Mouse (Mus musculus): ENCODE data around the gene Ddhd1.

Gene Ddhd1

DNA sequence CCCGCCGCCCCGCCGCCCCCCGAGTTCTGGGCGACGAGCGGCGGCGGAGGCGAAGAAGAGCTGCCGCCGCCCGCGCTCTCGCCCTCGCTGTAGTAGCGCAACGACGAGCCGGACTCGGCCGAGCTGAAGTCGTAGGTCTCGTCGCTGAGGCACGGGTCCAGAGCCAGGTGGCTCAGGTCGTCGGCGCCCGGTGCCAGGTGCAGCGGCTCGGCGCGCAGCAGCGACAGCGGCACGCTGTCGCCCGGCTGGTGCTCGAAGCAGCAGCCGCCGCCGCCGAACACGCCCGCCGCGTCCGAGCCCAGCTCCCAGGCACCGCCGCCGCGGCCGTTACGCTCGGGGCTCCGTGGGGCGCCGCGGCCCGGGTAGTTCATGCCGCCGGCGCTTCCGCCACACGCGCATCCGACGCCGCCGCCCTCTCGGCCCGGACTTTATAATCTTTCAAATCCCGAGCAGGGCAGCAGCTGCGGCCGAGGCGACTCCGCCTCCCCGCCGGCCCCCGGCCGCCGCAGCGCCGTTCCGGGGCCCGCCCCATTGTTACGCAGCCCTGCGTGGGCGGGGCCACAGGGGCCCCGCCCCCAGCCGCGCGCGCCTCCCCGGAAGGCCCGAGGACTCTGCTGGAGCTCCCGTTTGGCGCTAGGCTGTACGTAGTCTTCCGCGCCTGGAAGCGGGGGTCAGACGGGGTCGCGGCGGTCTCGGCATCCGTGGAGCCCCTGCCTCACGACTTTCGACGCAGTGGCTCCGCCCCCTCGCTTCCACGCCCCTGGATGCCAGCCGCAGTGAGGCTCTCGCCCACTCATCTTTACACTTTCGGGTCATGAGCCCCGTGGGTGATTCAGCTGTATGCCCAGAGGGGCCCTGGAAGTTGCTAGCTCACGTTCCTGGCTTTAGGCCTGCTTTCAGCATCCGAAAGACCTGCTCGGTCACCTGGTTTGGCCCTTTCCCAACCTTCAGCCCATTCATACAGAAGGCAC is at the start of gene Ddhd1:
Ddhd1 (minus strand) TSS at position 503 of the 971 bp plus-strand sequence.
- peak; percentile 84 for DNase-seq (ENCODE audit: low read depth)

DNA sequence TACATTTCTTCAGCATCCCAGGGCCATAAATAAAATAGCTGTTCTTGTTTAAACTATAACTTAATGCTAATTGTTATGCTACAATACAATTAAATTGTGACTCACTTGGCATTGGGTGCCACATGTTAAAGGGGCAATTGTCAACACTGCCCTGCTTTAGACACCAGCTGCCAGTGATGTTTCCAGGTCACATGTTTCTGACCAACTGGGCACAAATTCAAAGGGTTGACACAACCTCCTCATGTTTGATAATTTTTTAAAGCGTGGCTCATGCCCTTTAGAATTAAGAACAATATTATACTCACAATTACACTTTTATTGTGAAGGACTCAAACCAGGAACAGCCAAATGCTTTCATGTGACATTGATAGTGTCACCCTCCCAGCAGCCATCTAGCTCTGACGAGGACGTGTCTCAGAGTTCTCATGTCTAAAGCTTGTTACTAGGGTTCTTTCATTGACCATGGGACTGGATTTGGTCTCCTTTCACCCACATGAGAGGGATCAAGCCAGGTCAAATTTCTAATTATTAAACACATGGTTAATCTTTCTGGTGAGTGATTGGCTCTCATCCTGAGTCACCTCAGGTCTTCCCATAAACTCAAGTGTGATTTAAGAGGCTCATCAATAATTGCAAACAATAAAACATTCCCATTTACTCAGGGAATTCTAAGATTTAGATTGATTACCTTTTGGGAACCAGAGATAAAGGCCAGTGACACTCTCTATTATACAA is 49.4 kb upstream of the Ddhd1 start:
- DNase-seq (ENCODE audit: low read depth), result no peak

DNA sequence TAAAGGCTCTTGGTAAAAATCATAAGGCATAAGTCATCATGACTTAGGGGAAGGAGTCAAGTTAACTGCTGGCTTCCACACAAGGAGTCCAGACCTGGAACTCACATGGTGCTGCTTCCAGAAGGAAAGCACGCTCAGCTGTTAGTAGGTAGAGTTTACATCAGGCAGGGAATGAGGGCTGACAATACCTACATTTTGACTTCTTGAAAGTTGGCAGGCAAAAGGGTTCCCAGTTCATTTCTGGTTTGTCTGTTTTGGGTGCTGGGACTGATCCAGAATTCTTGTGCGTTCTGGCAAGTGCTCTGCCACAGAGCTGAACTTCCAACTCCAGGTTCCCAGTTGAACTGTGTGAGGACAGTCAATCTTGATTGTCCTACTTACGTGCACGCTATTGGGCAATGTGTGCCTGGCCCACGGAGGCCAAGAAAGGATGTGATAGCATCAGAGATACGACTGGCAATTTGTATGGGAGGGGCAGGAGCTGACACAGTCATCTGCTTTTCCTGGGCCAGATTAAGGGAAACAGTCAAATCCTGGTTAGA is 42.2 kb upstream of the Ddhd1 start:
- DNase-seq (ENCODE audit: low read depth), result no peak

DNA sequence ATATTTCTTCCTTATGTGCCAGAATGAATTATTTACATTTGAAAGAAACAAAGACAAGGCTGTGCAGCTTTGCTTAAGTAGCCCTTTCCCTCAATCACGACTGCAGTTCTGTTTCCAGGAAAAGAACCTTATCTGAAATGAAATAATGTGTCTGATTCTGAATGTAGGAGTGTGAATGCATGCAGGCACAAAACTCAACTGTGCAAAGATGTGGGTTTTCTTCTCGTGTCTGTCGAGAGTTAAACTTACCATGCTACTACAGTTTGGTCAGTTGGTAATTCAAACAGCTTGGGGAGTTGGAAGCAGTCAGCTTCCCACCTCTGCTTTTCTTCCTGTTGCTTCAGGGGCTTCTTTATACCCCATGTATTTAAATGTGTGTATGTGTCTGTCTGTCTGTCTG is 40.9 kb upstream of the Ddhd1 start:
- DNase-seq (ENCODE audit: low read depth), result no peak

DNA sequence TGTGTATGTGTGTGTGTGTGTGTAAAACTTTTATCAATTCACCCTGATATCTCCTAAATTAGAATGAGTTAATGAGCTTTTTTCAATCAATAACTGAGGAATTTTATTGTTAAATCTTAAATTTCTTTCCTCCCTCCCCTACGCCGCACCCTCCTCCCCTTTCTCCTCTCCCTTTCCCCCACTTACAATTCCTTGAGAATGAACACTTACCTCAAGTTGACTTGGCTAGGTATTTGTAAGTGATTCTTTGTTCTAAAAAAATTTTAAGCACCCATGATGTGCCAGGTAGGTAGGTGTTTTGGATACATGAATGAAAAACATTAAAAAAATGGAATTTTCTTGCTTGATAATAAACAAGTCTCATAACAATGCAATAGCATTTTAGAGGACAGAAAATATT is 38.2 kb upstream of the Ddhd1 start:
- no peak for DNase-seq (ENCODE audit: low read depth)

DNA sequence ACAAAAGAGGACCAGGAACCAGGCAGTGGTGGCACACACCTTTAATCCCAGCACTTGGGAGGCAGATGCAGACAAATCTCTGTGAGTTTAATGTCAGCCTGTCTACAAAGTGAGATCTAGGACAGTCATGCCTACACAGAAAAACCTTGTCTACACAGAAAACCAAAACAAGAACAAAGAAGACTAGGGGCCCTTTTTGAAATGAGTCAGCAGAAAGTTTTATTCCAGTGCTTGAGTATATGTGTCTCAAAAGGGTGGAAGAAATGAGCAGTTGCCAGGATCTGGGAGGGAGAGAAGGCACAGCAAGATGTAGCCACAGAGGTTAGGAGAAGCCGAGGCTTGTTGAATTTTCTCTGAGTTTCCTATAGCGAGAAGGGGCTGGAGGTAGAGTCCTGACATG is 35.9 kb upstream of the Ddhd1 start:
- no peak for DNase-seq (ENCODE audit: low read depth)

DNA sequence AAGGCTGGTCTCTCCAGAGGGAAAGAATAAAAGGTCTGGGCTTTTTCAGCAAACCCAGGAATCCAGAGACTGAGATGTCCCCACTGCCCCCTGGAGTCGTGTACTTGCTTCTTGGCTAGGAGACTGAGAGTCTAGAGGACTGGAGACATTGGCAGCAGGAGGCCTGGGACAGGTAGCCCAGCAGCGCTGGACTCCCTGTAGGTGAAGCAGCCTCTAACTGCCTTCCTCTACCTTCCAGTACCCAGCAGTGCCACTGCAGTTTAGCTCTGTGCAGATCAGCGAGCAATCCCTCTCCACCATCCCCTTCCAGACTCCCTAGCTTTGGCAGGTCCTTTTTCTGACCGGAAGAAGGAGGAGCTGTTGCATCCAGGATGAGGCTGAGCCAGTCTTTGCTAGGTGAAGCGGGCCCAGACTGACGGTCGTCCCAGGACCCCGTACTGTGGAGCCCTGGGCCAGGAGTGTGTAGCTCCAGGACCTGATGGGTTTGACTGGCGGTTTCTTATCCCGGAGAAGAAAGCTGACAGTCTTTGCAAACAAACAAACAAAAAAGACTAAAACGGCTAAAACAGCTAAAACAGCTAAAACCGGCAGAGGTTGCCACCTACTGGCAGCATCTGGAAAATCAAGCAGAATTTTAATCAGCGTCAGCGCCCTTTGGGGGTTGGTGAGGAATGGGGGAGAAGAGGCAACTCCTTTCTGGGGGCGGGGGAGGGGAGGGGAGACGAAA is 32.7 kb upstream of the Ddhd1 start:
- peak; percentile 38 for DNase-seq (ENCODE audit: low read depth)

DNA sequence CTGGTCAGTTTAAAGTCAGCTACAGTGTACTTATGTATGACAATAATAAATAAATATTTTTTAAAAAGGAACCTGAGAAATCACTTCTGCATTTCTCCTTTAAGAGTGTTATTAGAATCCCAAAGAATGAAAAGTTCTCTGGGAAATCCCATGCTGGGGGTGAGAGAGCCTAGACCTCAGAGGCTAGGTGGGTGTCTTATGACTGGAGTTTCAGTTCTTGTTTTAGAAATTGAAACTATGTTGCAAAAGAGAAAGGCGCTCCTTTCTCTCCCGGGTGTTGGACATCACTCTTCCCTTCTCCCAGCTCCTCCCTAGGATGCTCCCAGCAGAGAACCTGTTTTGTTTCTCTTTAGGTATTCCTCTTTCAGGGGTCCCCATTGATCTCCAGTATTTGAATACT is 27.4 kb upstream of the Ddhd1 start:
- no peak for DNase-seq (ENCODE audit: low read depth)

DNA sequence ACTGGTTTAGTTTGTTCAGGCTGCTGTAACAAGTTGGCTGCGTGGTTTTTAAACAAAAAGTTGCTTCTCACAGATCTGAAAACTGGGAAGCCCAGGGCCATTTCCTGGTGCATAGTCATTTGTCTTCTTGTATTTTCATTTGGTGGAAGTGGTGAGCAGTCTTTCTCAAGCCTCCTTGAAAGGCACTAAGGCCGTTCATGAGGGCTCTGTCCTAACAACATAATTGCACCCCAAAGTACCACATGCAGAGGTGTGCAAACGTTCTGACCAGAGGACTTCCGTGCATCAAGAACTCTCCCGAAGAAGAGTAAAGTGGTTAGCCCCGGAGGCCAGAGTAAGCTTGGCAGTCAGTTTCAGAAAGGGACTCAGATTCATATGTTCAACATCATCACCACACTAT is 18.8 kb upstream of the Ddhd1 start:
- no peak for DNase-seq (ENCODE audit: low read depth)

DNA sequence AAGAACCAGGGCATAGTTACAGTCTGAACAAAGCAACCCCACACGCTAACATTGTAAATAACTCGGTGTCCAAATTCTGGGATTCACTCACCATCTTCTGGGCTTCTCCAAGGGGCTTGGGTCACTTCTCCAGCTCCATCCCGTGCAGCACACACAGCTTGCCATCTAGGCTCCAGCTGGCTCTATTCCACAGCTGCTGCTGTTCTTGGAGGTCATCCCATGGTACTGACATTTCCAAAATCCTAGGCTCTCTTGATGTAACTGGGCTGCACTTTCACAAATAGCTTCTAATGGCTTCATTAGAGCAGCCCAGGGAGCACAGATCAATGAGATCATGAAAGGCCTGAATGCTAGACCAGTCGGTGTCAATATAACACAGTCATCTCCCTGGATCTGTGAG is 10.4 kb upstream of the Ddhd1 start:
- no peak for DNase-seq (ENCODE audit: low read depth)

DNA sequence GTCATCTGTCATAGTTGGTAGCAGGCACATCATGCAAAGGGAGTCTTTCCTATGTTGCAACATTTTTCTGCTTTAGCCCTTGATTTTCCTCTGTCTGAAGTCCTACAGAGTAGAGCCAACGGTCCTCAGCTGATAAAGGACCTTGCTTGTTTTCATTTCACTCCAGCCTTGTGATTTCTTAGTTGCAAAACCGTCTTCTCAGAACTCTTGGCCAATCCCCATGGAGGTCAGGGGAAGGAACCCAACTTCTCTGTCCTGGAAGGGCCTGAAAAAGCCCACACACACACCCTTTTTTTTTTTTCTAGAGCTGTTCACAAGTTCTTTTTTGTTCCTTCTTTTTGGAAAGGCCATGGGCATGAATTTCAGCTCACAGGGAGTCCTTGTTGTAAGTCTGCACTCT is 9.3 kb upstream of the Ddhd1 start:
- peak; percentile 24 for DNase-seq (ENCODE audit: low read depth)

DNA sequence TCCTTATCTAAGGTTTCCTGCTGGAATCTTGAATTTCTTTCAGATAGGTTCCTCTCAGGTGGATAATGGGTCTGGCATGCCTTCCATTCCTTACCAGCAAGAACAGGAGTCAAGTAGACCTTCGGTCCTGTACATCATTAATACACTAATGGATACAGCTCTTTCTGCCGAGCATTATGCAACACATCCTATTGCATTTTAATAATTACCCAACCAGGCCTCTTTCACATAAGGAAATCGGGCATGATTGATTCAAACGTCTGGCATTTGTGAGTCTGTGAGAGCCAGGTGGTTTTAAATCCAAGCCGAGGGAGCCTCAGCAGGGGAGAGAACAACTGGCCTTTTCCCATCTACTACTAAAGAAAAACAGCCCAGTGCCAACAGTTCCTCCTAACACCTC is 3.6 kb upstream of the Ddhd1 start:
- DNase-seq (ENCODE audit: low read depth), result no peak

DNA sequence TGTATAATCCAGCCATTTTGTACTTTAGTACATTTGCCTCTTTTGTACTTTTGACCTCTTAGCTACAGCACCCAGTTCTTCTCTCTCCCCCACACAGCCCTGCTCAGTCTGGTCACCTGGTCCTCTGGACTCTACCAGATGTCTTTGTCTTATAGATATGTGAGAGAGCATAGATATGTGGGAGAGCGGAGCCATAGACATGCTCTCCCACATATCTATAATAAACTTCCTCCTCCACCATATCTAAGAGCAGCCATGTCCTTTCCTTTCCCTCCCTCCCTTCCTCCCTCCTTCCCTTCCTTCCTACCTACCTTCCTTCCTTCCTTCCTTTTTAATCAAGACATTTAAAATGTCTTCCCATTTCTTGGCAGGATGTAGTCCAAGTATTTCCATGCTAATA is 2.4 kb upstream of the Ddhd1 start:
- DNase-seq (ENCODE audit: low read depth), result no peak

DNA sequence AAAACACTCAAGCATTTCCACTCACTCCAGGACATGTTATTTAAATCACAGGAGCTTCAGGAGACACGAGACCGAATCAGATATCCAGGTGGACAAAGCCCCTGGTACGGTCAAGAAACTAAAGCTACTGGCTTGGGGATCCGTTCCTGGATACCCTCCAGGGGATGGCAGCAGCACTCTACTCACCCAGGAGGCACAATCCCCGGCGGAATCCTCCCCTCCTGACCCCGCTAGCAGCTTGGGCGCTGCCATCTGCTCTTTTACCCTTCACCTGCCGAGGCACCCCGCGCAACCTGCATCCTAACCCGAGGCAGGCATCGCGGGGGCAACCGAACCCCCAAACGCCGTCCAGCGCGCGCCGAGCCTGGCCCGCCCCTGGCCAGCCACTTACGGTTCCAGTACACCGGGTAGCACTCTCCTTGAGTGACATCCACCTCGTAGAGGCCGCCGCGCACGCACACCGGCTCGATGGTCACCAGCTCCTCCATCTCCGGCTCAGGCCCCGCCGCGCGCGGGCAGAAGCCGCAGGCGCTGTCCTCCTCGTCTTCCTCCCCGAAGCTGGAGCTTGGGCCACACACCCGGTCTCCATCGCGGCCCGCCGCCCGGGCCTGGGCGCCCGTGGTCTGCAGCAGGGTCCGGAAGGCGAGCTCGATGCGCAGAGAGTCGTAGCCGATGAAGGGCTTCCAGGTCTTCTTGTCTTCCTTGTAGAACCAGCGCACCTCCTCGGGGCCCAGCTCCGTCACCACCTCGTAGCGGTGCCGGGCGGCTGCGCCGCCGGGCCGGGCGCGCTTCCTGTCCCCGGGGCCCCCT is 907 bp downstream of the Ddhd1 start:
- peak; percentile 46 for DNase-seq (ENCODE audit: low read depth)

DNA sequence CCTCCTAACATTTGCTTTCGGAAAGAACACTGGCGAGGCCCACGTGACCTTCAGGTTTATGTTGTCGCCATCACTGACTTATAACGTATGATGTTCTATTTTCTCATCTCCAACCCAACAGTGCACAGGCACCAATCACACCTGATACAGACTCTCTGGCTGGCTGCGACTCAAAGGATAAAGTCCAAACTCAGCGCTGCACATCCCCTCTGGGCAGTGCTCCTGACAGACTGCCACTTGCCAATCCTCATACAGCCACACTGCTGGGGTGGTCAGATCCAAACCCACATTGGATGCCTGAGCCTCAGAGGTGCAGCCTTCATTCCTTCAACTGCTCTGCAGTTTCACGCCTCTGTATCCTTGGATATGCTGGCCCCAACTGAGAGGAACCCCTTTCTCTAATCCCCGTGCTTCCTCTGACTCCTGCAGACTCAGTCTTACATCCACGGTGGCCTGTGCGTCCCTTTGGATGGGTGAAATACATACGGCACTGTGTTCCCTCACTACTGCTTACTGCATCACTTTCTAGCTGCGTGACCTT is 3.0 kb downstream of the Ddhd1 start:
- DNase-seq (ENCODE audit: low read depth), result no peak

DNA sequence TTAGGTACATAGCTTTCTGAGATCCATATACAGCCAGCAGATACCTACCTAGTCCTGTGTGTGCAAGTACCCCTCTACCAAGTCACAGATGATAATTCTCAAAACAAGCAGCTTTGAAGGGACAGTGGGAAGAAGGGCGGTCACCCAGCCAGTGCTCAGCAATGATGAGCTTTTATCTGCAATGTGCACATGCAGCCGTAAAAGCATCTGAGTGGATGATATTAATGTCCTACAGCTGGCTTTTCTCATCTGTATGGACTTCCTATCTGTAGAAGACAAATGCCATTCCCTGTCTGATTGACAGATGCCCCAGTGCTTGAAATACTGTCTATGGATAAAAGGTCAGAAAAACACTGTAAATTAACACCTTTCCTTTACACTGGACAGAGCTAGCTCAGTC is 4.2 kb downstream of the Ddhd1 start:
- DNase-seq (ENCODE audit: low read depth), result no peak

DNA sequence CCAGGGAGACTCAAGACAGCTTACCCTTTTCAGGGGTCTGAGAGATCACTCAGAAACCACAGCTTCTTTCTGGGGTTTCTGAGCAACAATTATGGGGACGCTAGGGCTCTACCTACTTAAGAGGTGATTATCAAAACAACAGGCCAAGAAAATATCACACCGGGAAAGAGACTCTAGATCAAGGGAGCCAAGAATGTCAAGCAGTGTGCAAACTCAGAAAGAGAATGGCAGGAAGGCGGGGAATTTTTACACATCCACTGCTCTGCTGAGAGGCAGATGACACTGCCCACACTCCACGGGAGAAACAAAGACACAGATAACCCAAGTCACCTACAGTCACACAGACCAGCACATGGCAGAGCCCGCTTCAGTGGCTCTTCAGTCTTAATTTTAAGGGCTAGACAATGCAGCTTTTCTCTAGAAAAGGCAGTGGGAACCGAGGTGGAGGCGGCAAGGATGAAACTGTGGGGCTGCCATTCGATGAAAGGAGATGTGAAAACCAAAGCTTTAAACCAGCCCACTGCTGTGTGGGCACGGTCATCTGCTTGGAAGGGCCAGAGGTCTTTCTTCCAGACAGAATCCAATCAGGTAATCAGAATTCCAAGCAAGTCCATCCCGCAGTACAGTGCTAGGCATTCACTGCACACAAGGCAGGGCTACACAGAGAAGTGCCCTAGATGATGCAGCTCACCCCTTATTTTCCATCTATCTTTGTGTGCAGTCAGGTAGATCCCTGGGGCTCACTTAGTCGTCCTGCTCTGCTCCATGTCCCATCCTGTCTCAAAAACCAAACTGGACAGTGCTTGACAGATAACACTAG is 8.7 kb downstream of the Ddhd1 start:
- no peak for DNase-seq (ENCODE audit: low read depth)

DNA sequence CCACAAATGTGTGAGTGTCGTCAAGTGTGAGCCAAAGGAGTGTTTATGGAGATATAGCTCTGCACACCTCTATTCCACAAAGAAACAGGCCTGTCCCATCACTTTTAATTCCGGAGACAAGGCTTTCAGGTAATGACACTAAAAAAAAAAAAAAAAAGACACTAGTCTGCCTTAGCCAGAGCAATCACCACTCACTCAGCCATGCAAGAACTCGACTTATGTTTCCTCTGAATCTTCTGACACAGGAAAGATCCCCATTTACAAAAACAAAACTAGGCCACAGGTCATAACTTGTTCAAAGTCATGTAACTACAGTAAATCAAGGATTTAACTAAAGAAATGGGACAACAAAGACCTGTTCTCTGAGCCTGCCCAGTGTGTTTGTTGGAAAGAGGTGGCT is 9.8 kb downstream of the Ddhd1 start:
- no peak for DNase-seq (ENCODE audit: low read depth)

DNA sequence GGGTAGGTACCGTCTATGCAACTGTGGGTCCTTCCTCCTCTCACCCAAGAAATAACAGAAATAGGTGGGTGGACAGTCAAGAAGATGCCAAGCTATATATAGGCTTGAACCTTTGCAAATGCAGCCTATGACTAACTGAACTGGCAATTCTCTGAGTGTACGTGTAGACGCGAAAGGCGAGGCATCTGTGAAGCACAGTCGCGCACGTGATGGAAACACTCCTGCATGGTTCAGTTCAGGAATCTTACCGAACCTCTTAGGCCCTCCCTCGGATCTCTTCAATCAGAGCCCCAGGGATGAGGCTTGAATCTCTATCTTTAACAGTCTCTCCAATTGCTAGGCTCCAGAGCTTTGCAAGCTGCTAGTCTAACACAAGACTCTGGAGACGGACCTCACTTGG is 10.3 kb downstream of the Ddhd1 start:
- no peak for DNase-seq (ENCODE audit: low read depth)

DNA sequence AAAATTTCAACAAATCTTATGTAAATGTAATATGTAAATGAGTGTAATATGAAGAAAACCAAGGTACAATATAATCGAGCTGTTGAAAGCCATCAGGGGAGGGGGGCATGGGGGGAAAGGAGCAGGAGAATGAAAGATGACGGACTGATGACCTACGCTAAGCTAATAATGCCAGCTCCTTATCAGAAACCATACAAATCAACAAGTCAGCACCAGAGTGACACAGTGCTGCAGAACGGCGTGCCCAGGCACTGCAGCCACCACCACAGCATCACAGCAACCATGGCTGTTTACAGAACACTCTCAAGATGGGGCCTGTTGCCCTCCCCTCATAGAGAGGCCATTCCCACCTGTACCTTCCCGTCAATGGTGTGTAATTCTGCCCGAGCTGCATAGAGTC is 10.8 kb downstream of the Ddhd1 start:
- no peak for DNase-seq (ENCODE audit: low read depth)

All from 416B (cell line).